In genomic region chr7:66728072-66728471, GRCm38 (mm10) we compare ENCODE assay signal across 25 mouse cellular contexts. TPM values are rescaled to one million over a fixed set of nuclear protein-coding genes. Genes with fewer than 3 reads are reported as not detected.
"Had no signal": no experiment of that assay in that cellular context is flagged by ENCODE, and none has a peak within 500 bp of the region (broad histone marks: within the 10 kb centered on the region; RNA-seq: fewer than 3 reads in every experiment).

No protein-coding gene starts in this region.

- H3K36me3 ChIP-seq: heart, embryonic 12.5 days; hindbrain, embryonic 10.5 days; hindbrain, embryonic 12.5 days; liver, embryonic 13.5 days had no signal

- ATAC-seq: hindbrain, embryonic 16.5 days; inflammation-experienced regulatory T-cells, adult 6 months; intestine, embryonic 16.5 days had no signal

- H3K4me2 ChIP-seq: heart, embryonic 12.5 days; hindbrain, embryonic 12.5 days; hindbrain, embryonic 14.5 days; limb, embryonic 12.5 days; liver, embryonic 11.5 days; liver, embryonic 13.5 days had no signal

- H3K4me1 ChIP-seq: heart, embryonic 12.5 days; hindbrain, embryonic 10.5 days; limb, embryonic 10.5 days; limb, embryonic 12.5 days had no signal

- DNase-seq: gastrocnemius, postnatal 14 days; gastrocnemius, postnatal 36 days; heart, adult 18-20 months; heart, postnatal 10 days; heart, postnatal 4 days; kidney, adult 18-20 months; kidney, adult 8-10 months; kidney, postnatal 10 days; kidney, postnatal 25 days; kidney, postnatal 4 days; liver; liver, embryonic 13.5 days had no signal

- H3K27me3 ChIP-seq: heart, embryonic 12.5 days; hindbrain, embryonic 12.5 days; limb, embryonic 12.5 days; liver, embryonic 13.5 days had no signal

- H3K27ac ChIP-seq: hindbrain, embryonic 10.5 days; hindbrain, embryonic 12.5 days; hindbrain, embryonic 14.5 days; layer of hippocampus, adult 2 months; left cerebral cortex, adult 2 months; limb, embryonic 10.5 days; limb, embryonic 12.5 days; liver, embryonic 13.5 days had no signal

- H3K4me3 ChIP-seq: heart, embryonic 12.5 days; hindbrain, embryonic 10.5 days; hindbrain, embryonic 12.5 days; layer of hippocampus, adult 2 months; left cerebral cortex, adult 2 months; limb, embryonic 10.5 days; limb, embryonic 12.5 days; liver, embryonic 13.5 days had no signal

- H3K9ac ChIP-seq: heart, embryonic 12.5 days; hindbrain, embryonic 12.5 days; hindbrain, embryonic 14.5 days; limb, embryonic 12.5 days; liver, embryonic 13.5 days had no signal

- H3K9me3 ChIP-seq: heart, embryonic 12.5 days; hindbrain, embryonic 10.5 days; hindbrain, embryonic 12.5 days; limb, embryonic 10.5 days; limb, embryonic 12.5 days; liver, embryonic 13.5 days had no signal

RNA-seq across cellular contexts. Expression of gene Cers3, which starts 15.2 kb away (rescaled TPM):
- total RNA-seq: gastrocnemius, postnatal 14 days; granulocyte monocyte progenitor cell, adult 5-6 weeks had no signal
- polyA plus RNA-seq: inflammation-experienced regulatory T-cells, adult 6 months had no signal
